Mouse (Mus musculus) heart, adult 2 months (tissue): Measurements from ENCODE around the gene Rp9. TPM values are rescaled to one million over a fixed set of nuclear protein-coding genes. Genes with fewer than 3 reads are reported as not detected.

Source experiments
- DNase-seq, 2 experiments: peaks; one replicate each; pipeline ENCODE4 v3.0.0; 2021
- H3K27ac ChIP-seq: fragments of 200-600 bp; 2 replicates; pipeline ENCODE4 v1.8.1; 2022
- H3K27me3 ChIP-seq: fragments of 200-500 bp; 2 replicates; pipeline ENCODE4 v1.6.1; 2012; ENCODE audit warnings: mild to moderate bottlenecking, low read length, inconsistent platforms, mixed read lengths; ENCODE audit not compliant: control insufficient read depth, insufficient read depth
- H3K36me3 ChIP-seq: fragments of 200-500 bp; 2 replicates; pipeline ENCODE4 v1.6.1; 2012; ENCODE audit warnings: low read length, inconsistent platforms; ENCODE audit not compliant: control insufficient read depth, insufficient read depth
- H3K4me1 ChIP-seq: fragments of 200-500 bp; 2 replicates; pipeline ENCODE4 v1.6.1; 2011; ENCODE audit warnings: low read length; ENCODE audit not compliant: control insufficient read depth, insufficient read depth
- H3K4me3 ChIP-seq: fragments of 200-600 bp; 2 replicates; pipeline ENCODE4 v1.8.1; 2022
- H3K79me2 ChIP-seq: fragments of 200-500 bp; replicated peaks from 2 replicates; pipeline ENCODE4 v1.6.1; 2012; ENCODE audit warnings: mild to moderate bottlenecking, inconsistent platforms, low read length, moderate library complexity, mixed read lengths; ENCODE audit not compliant: control insufficient read depth, insufficient read depth
- H3K9ac ChIP-seq: fragments of 200-500 bp; 2 replicates; pipeline ENCODE4 v1.6.1; 2012; ENCODE audit warnings: low read depth, mild to moderate bottlenecking, control low read depth, inconsistent platforms, low read length, mixed read lengths
- CTCF ChIP-seq: fragments of 200-600 bp; IDR thresholded peaks from 2 replicates; pipeline ENCODE4 v1.8.1; 2022; ENCODE audit warnings: antibody characterized with exemption, mild to moderate bottlenecking, moderate library complexity
- EP300 ChIP-seq: fragments of 200-500 bp; IDR thresholded peaks from 2 replicates; pipeline ENCODE4 v1.6.1; 2011; ENCODE audit warnings: low read depth, low read length, control low read depth; ENCODE audit not compliant: insufficient read depth
- POLR2A ChIP-seq: fragments of 200-500 bp; IDR thresholded peaks from 2 replicates; pipeline ENCODE4 v1.6.1; 2011; ENCODE audit warnings: mild to moderate bottlenecking, low read depth, low read length, control low read depth; ENCODE audit not compliant: insufficient read depth
- WGBS: fragments of 180-500 bp; shearing (Covaris S2); methylation state at CpG from one replicate; pipeline ENCODE4 v1.1.7; 2018; 5-methylcytosine and 5-hydroxymethylcytosine counted together
- intact Hi-C: fragments of 180-260 bp; cut with DNase I; formaldehyde crosslinking; loops from one replicate; pipeline ENCODE4 v1.15.1; 2025
- polyA plus RNA-seq: library from polyadenylated mRNA; depleted of rRNA; stranded (reverse); fragments of >200 nt; gene quantifications from 2 replicates; pipeline ENCODE4 v1.2.3, GENCODE M21; 2012; rRNA removed
- total RNA-seq, 2 experiments: library from RNA; stranded (reverse); gene quantifications; 2 replicates each; pipeline ENCODE4 v1.2.3; 2021

Gene Rp9
- total and polyA plus RNA-seq, 3 experiments: 39.5 to 46.1 (median 42.6) TPM

DNA sequence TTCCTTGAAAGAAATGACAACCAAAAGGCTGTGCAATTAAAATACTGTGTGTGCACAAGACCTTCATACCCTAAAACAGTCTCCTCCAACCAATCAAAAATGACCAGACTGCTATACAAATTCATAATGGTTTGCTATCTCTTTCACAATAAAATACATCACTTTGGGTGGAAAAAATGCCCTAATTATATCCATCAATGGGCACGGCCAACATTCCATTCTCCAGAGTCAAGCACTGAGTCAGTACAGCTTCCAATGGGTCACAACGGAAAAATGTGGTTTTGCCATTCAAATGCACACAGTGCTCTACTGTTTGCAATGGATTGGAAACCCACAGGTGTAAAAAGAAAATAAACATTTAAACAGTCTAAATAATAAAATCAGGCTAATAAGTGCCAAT lies 83.7 kb downstream of the Rp9 start:
- H3K4me3 ChIP-seq: no peak overlapping the region
- H3K9ac ChIP-seq: no peak overlapping the region
- H3K36me3 ChIP-seq: no peaks in the 10 kb centered on the region; the same call in 1 of the 2 replicates
- DNase-seq: no peak
- H3K27me3 ChIP-seq: no peaks in the 10 kb centered on the region
- WGBS: 59% methylated on average over 2 of the region's 2 CpGs
- intact Hi-C loops: no loop called here
- TF ChIP-seq POLR2A: no peak
- TF ChIP-seq EP300: no peak
- no peak for TF ChIP-seq CTCF
- no peak overlapping the region for H3K27ac ChIP-seq
- no peaks in the 10 kb centered on the region for H3K4me1 ChIP-seq
- no peaks in the 10 kb centered on the region for H3K79me2 ChIP-seq

DNA sequence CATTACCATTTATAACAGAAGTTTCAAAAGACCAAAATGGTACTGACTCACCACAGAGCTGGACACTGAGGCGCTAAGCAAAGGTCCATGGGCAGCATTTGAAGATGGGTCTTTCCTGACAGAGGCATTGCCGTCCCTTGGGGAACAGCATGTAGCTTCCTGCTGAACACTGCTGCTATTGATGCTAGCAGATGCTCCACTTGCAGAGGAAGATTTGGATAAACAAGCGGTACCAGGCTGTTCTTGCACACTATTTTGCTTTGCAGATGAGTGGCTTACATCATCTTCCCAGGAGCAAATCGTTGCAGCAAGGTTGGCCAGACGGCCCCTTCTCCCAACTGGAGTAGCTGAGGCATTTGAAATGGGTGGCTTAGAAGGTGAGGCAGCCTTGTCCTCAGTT lies 93.5 kb downstream of the Rp9 start:
- Histone ChIP-seq H3K4me3 (no peak overlapping the region), H3K9ac (no peak overlapping the region), H3K4me1 (no peaks in the 10 kb centered on the region), H3K27ac (no peak overlapping the region), H3K79me2 (no peaks in the 10 kb centered on the region), H3K27me3 (no peaks in the 10 kb centered on the region), H3K36me3 (no peaks in the 10 kb centered on the region)
- no peak for DNase-seq
- TF ChIP-seq CTCF (no peak), EP300 (no peak), POLR2A (no peak)
- 84% methylated on average over 5 of the region's 5 CpGs for whole genome bisulfite sequencing
- intact Hi-C loops: no loop called here

DNA sequence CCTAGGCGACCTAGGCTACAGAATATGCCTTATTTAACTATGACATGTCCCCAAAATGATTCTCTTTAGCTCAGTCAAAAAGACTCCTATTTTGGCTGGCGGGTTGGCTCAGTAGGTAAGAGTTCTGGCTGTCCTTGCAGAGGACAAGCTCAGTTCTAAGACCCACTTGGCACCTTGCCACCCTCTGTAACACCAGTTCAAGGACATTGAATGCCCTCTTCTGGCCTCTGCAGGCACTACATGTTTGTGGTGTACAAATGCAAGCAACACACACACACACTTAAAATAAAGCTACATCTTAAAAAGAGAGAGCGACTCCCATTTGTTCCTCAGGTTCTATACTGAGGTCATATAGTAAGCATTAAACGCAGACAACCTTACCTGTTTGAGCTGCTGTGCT lies 96.8 kb downstream of the Rp9 start:
- H3K4me3 ChIP-seq: no peak overlapping the region
- TF ChIP-seq POLR2A (no peak), CTCF (0 out of 2 replicates have a peak, but pooled peaks have one; percentile 9), EP300 (no peak)
- H3K79me2 ChIP-seq: no peaks in the 10 kb centered on the region
- intact Hi-C loops: no loop called here
- no peaks in the 10 kb centered on the region for H3K36me3 ChIP-seq
- DNase-seq: no peak
- H3K9ac ChIP-seq: no peak overlapping the region
- H3K27me3 ChIP-seq: no peaks in the 10 kb centered on the region
- WGBS: 97% methylated on average over 4 of the region's 4 CpGs
- no peaks in the 10 kb centered on the region; the same call in 1 of the 2 replicates for H3K4me1 ChIP-seq
- H3K27ac ChIP-seq: no peak overlapping the region

DNA sequence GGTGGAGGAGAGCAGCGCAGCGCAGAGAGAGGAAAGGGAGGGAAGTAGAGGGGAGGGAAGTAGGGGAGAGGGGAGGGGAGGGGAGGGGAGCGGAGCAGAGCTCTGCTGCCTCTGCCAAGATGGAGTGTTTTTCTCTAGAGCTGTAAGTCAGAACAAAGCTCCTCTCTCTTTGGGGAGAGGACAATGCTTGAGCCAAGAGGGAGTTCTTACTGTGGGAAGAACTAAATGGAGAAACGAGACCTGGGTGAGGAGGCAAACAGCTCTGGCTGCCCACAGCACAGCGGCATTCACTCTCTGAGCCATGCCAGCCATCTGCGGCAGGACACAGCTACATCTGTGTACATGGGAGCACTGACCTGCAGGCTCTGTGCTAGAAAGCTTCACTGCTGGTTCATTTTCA lies 101.5 kb downstream of the Rp9 start:
- H3K4me1 ChIP-seq: no peaks in the 10 kb centered on the region; the same call in 1 of the 2 replicates
- no peak overlapping the region for H3K4me3 ChIP-seq
- TF ChIP-seq EP300 (no peak), POLR2A (no peak), CTCF (no peak)
- DNase-seq: peak in 1 of 2 experiments; percentile 23
- no peaks in the 10 kb centered on the region for H3K27me3 ChIP-seq
- intact Hi-C loops: no loop called here
- WGBS: 55% methylated on average over 6 of the region's 6 CpGs
- H3K27ac ChIP-seq: peak overlapping the region; percentile 45; the same call in 1 of the 2 replicates
- H3K36me3 ChIP-seq: no peaks in the 10 kb centered on the region
- no peaks in the 10 kb centered on the region for H3K79me2 ChIP-seq
- no peak overlapping the region for H3K9ac ChIP-seq

DNA sequence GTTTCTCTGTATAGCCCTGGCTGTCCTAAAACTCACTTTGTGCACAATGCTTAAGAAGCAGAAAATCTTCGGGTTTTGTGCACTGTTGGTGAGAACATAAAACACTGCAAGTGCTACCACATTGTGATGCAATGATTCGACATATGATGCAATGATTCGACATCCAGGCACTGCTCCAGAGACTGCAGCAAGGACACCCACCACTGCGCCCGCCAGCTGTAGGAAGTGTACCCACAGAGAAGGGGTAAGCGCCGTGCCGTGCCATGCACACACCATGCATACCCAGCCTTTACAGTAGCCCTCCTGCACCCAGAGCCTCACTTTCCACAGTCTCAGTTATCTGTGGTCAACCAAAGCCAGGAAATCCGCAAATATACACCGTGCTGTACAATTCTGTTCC lies 102.9 kb downstream of the Rp9 start:
- no peaks in the 10 kb centered on the region for H3K27me3 ChIP-seq
- no peaks in the 10 kb centered on the region for H3K36me3 ChIP-seq
- no peak overlapping the region for H3K9ac ChIP-seq
- peak in 1 of 2 experiments; percentile 23 for DNase-seq
- no peak overlapping the region for H3K27ac ChIP-seq
- TF ChIP-seq CTCF: no peak
- no peak for TF ChIP-seq POLR2A
- no peak for TF ChIP-seq EP300
- no peaks in the 10 kb centered on the region for H3K79me2 ChIP-seq
- intact Hi-C loops: no loop called here
- 91% methylated on average over 10 of the region's 10 CpGs for WGBS
- no peaks in the 10 kb centered on the region; the same call in 1 of the 2 replicates for H3K4me1 ChIP-seq
- H3K4me3 ChIP-seq: no peak overlapping the region

DNA sequence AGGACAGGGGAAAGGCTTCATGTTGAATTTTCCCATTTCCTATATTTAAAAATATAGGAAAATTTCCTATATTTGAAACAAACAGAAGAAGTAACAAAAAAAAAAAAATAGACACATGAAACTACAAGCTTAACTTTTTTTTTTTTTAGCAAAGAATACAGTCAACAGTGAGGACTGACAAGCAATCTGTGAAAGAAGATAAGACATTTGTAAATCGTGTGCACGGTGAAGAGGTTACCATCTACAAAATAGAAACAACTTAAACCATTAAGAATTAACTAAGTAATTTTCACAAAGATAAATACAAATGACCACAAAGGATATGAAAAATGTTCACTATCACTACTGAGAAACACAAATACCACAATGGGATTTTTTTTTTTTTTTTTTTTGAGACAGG lies 103.3 kb downstream of the Rp9 start:
- Histone ChIP-seq H3K4me3 (no peak overlapping the region), H3K27ac (no peak overlapping the region), H3K79me2 (no peaks in the 10 kb centered on the region), H3K9ac (no peak overlapping the region), H3K27me3 (no peaks in the 10 kb centered on the region), H3K4me1 (no peaks in the 10 kb centered on the region; the same call in 1 of the 2 replicates), H3K36me3 (no peaks in the 10 kb centered on the region)
- 87% methylated on average over 2 of the region's 2 CpGs for WGBS
- intact Hi-C loops: no loop called here
- DNase-seq: no peak
- no peak for TF ChIP-seq EP300
- TF ChIP-seq POLR2A: no peak
- no peak for TF ChIP-seq CTCF

Other genes starting within 250 kb of the Rp9 start
- gene Zfp809, start 244.0 kb downstream of the Rp9 start, total RNA-seq: 10 to 100 TPM; 33.6 to 34.2 TPM
- gene Zfp809, start 244.0 kb downstream of the Rp9 start, polyA plus RNA-seq: 14.8 and 26.6 TPM in 2 replicates
- under 1 TPM; 0.34 to 0.39 TPM for gene Zfp599, start 209.8 kb downstream of the Rp9 start, total RNA-seq
- 0.04 and 0.12 TPM in 2 replicates for gene Zfp599, start 209.8 kb downstream of the Rp9 start, polyA plus RNA-seq
- 1 to 10 TPM; 4.3 to 6.7 TPM for gene Zfp810, start 162.1 kb downstream of the Rp9 start, total RNA-seq
- gene Zfp810, start 162.1 kb downstream of the Rp9 start, polyA plus RNA-seq: 4.3 and 7.6 TPM in 2 replicates
- 1 to 10 TPM; 1.4 to 1.5 TPM for gene Anln, start 80.6 kb downstream of the Rp9 start, total RNA-seq
- gene Anln, start 80.6 kb downstream of the Rp9 start, polyA plus RNA-seq: 0.43 and 0.82 TPM in 2 replicates
- gene 9530077C05Rik, start 58.2 kb downstream of the Rp9 start, total RNA-seq: under 1 TPM; 0.29 to 0.50 TPM
- 0.27 and 0.53 TPM in 2 replicates for gene 9530077C05Rik, start 58.2 kb downstream of the Rp9 start, polyA plus RNA-seq
- not detected for gene Gm17545, start 15.5 kb downstream of the Rp9 start, total RNA-seq
- not detected in 2 replicates for gene Gm17545, start 15.5 kb downstream of the Rp9 start, polyA plus RNA-seq
- gene Bbs9, start 6.0 kb upstream of the Rp9 start, total RNA-seq: 10 to 100 TPM; 11.9 to 12.4 TPM
- 6.3 and 9.0 TPM in 2 replicates for gene Bbs9, start 6.0 kb upstream of the Rp9 start, polyA plus RNA-seq